In genomic region chr2:13458088-13458487, GRCm38 (mm10) we compare ENCODE assay signal across 24 mouse cellular contexts. TPM values are rescaled to one million over a fixed set of nuclear protein-coding genes. Genes with fewer than 3 reads are reported as not detected.
A peak's percentile ranks its signal among the peaks of the same experiment; 100 is the strongest.
DNase-seq lines count a peak whose midpoint lies in the region; ATAC-seq and TF ChIP-seq lines count a peak whose summit lies in the region.
"Had no signal": no experiment of that assay in that cellular context is flagged by ENCODE, and none has a peak within 500 bp of the region (broad histone marks: within the 10 kb centered on the region; RNA-seq: fewer than 3 reads in every experiment).

No protein-coding gene starts in this region.

- 66% methylated on average over 2 of the region's 2 CpGs for WGBS in hindbrain, postnatal 0 days
- 86% methylated on average over 2 of the region's 2 CpGs for WGBS in hindbrain, embryonic 10.5 days
- WGBS in neural tube, embryonic 12.5 days: 65% methylated on average over 2 of the region's 2 CpGs
- WGBS in neural tube, embryonic 15.5 days: 70% methylated on average over 2 of the region's 2 CpGs
- 59% methylated on average over 2 of the region's 2 CpGs for WGBS in neural tube, embryonic 14.5 days

- DNase-seq in hindbrain, postnatal 0 days (ENCODE audit: low spot score): peak; percentile 3
- DNase-seq in hindbrain, embryonic 10.5 days (ENCODE audit: low spot score): no peak
- DNase-seq in neural tube, embryonic 10.5 days (ENCODE audit: extremely low spot score, low spot score): no peak
- no peak for DNase-seq in spleen, adult 12 weeks (ENCODE audit: low spot score)
- DNase-seq: adrenal gland, adult 2 months; adrenal gland, adult 8-10 months; adrenal gland, postnatal 10 days; adrenal gland, postnatal 14 days; adrenal gland, postnatal 25 days; adrenal gland, postnatal 36 days; B cell, adult 2 months; cerebellum, adult 11 months; cerebellum, adult 11-12 months; cerebellum, adult 18-20 months had no signal

- no peaks in the 10 kb centered on the region for H3K36me3 ChIP-seq in hindbrain, postnatal 0 days (ENCODE audit: insufficient read depth, low read length)
- no peaks in the 10 kb centered on the region for H3K36me3 ChIP-seq in hindbrain, embryonic 10.5 days
- H3K36me3 ChIP-seq in neural tube, embryonic 12.5 days: no peaks in the 10 kb centered on the region
- no peaks in the 10 kb centered on the region for H3K36me3 ChIP-seq in neural tube, embryonic 15.5 days
- H3K36me3 ChIP-seq in neural tube, embryonic 14.5 days (ENCODE audit: control insufficient read depth, insufficient read depth, low read length): no peaks in the 10 kb centered on the region
- no peaks in the 10 kb centered on the region for H3K36me3 ChIP-seq in C2C12 (ENCODE audit: control insufficient read depth, insufficient read depth)
- H3K36me3 ChIP-seq: G1E had no signal

- no peak overlapping the region for H3K4me3 ChIP-seq in hindbrain, postnatal 0 days (ENCODE audit: low read length)
- no peak overlapping the region for H3K4me3 ChIP-seq in hindbrain, embryonic 10.5 days
- no peak overlapping the region for H3K4me3 ChIP-seq in neural tube, embryonic 12.5 days
- no peak overlapping the region for H3K4me3 ChIP-seq in neural tube, embryonic 15.5 days (replicated peaks)
- no peak overlapping the region for H3K4me3 ChIP-seq in neural tube, embryonic 14.5 days (ENCODE audit: low read depth, low read length)
- no peak overlapping the region for H3K4me3 ChIP-seq in C2C12 (ENCODE audit: insufficient read depth, poor library complexity, severe bottlenecking)

- H3ac ChIP-seq in C2C12 (ENCODE audit: control insufficient read depth, insufficient read length, low read depth): no peak overlapping the region

- ATAC-seq in hindbrain, postnatal 0 days: no peak
- peak; percentile 50; the same call in 1 of the 2 replicates for ATAC-seq in neural tube, embryonic 12.5 days (ENCODE audit: low FRiP score, low read depth)
- no peak for ATAC-seq in neural tube, embryonic 15.5 days (ENCODE audit: low FRiP score)
- ATAC-seq in neural tube, embryonic 14.5 days (ENCODE audit: low read depth): peak; percentile 58; the same call in 1 of the 2 replicates
- ATAC-seq: activated CD4-positive, CD25-positive, alpha-beta regulatory T cell, adult 4 months; CD4-positive, CD25-positive, alpha-beta regulatory T cell, adult 4 months; Patski had no signal

- no peaks in the 10 kb centered on the region for H3K79me3 ChIP-seq in C2C12 (ENCODE audit: low read depth)

- no peaks in the 10 kb centered on the region for H3K4me1 ChIP-seq in hindbrain, postnatal 0 days (ENCODE audit: insufficient read depth, low read length)
- no peaks in the 10 kb centered on the region for H3K4me1 ChIP-seq in hindbrain, embryonic 10.5 days (replicated peaks)
- H3K4me1 ChIP-seq in neural tube, embryonic 12.5 days: no peaks in the 10 kb centered on the region
- H3K4me1 ChIP-seq in neural tube, embryonic 15.5 days: no peaks in the 10 kb centered on the region
- H3K4me1 ChIP-seq in neural tube, embryonic 14.5 days (ENCODE audit: control insufficient read depth, insufficient read depth, low read length): no peaks in the 10 kb centered on the region

- H3K27ac ChIP-seq in hindbrain, postnatal 0 days: no peak overlapping the region
- no peak overlapping the region for H3K27ac ChIP-seq in hindbrain, embryonic 10.5 days
- H3K27ac ChIP-seq in neural tube, embryonic 12.5 days: no peak overlapping the region
- no peak overlapping the region for H3K27ac ChIP-seq in neural tube, embryonic 15.5 days (replicated peaks)
- no peak overlapping the region for H3K27ac ChIP-seq in neural tube, embryonic 14.5 days (ENCODE audit: low read depth, low read length)

- no peak overlapping the region for H3K4me2 ChIP-seq in hindbrain, postnatal 0 days (ENCODE audit: low read depth, low read length)
- no peak overlapping the region for H3K4me2 ChIP-seq in neural tube, embryonic 12.5 days (replicated peaks)
- no peak overlapping the region for H3K4me2 ChIP-seq in neural tube, embryonic 15.5 days
- no peak overlapping the region for H3K4me2 ChIP-seq in neural tube, embryonic 14.5 days (ENCODE audit: low read depth, low read length)

- H3K27me3 ChIP-seq in hindbrain, postnatal 0 days (ENCODE audit: insufficient read depth, low read length): no peaks in the 10 kb centered on the region
- H3K27me3 ChIP-seq in hindbrain, embryonic 10.5 days (ENCODE audit: insufficient read depth, poor library complexity, severe bottlenecking): no peaks in the 10 kb centered on the region
- H3K27me3 ChIP-seq in neural tube, embryonic 12.5 days (replicated peaks): no peaks in the 10 kb centered on the region
- no peaks in the 10 kb centered on the region for H3K27me3 ChIP-seq in neural tube, embryonic 15.5 days (replicated peaks)
- H3K27me3 ChIP-seq in neural tube, embryonic 14.5 days (ENCODE audit: control insufficient read depth, insufficient read depth, low read length): no peaks in the 10 kb centered on the region
- H3K27me3 ChIP-seq in C2C12 (ENCODE audit: control insufficient read depth, insufficient read depth, insufficient read length): no peaks in the 10 kb centered on the region
- H3K27me3 ChIP-seq: CH12.LX, Patski had no signal

- H3K9me3 ChIP-seq in hindbrain, postnatal 0 days (ENCODE audit: low read length): no peaks in the 10 kb centered on the region
- H3K9me3 ChIP-seq in hindbrain, embryonic 10.5 days: no peaks in the 10 kb centered on the region
- H3K9me3 ChIP-seq in neural tube, embryonic 12.5 days: no peaks in the 10 kb centered on the region
- H3K9me3 ChIP-seq in neural tube, embryonic 15.5 days (replicated peaks): no peaks in the 10 kb centered on the region
- H3K9me3 ChIP-seq in neural tube, embryonic 14.5 days (ENCODE audit: control insufficient read depth, low read length): no peaks in the 10 kb centered on the region
- H3K9me3 ChIP-seq: G1E had no signal

- no peak for TF ChIP-seq CTCF in hindbrain, postnatal 0 days (IDR thresholded peaks at IDR 0.05; ENCODE audit: low read depth)
- TF ChIP-seq CTCF in C2C12 (IDR thresholded peaks at IDR 0.05; ENCODE audit: control insufficient read depth, insufficient read depth, insufficient read length): no peak

- no peaks in the 10 kb centered on the region for H3K79me2 ChIP-seq in C2C12 (ENCODE audit: control insufficient read depth, insufficient read depth)

- H3K9ac ChIP-seq in hindbrain, postnatal 0 days (replicated peaks; ENCODE audit: low read length): no peak overlapping the region
- H3K9ac ChIP-seq in neural tube, embryonic 12.5 days: no peak overlapping the region
- H3K9ac ChIP-seq in neural tube, embryonic 15.5 days (replicated peaks): no peak overlapping the region
- no peak overlapping the region for H3K9ac ChIP-seq in neural tube, embryonic 14.5 days (replicated peaks; ENCODE audit: low read depth, low read length)

TF ChIP-seq in C2C12, 6 proteins besides CTCF, POLR2A, EP300 and RAD21:
- TF ChIP-seq USF1 (IDR thresholded peaks at IDR 0.05; ENCODE audit: low read depth) (no peak), CEBPB (IDR thresholded peaks at IDR 0.05; ENCODE audit: low read depth) (no peak), MYOG (IDR thresholded peaks at IDR 0.05; ENCODE audit: control insufficient read depth, extremely low read depth, insufficient read length) (no peak), MYOD1 (IDR thresholded peaks at IDR 0.05; ENCODE audit: control insufficient read depth, insufficient read length, low read depth) (peak; percentile 32)

RNA-seq across cellular contexts. Expression of gene Cubn, which starts 33.5 kb away (rescaled TPM):
- total RNA-seq in hindbrain, postnatal 0 days (2014; rRNA removed): 1.0 and 1.6 TPM in 2 replicates
- 0.32 and 0.41 TPM in 2 replicates for polyA plus RNA-seq in hindbrain, postnatal 0 days (2015; fragmentation: Nextera tagmentation; extraction: Ambion mirVana)
- polyA plus RNA-seq in hindbrain, embryonic 10.5 days (2016; fragmentation: Nextera tagmentation; extraction: Ambion mirVana): 0.27 and 0.30 TPM in 2 replicates
- polyA plus RNA-seq in neural tube, embryonic 12.5 days (2016; fragmentation: Nextera tagmentation; extraction: Ambion mirVana): 0.18 and 0.22 TPM in 2 replicates
- polyA plus RNA-seq in neural tube, embryonic 15.5 days (2015; fragmentation: Nextera tagmentation; extraction: Ambion mirVana): 0.32 and 0.88 TPM in 2 replicates
- polyA plus RNA-seq in neural tube, embryonic 14.5 days (2014; fragmentation: Nextera tagmentation; extraction: Ambion mirVana): 0.61 and 0.63 TPM in 2 replicates
- polyA plus RNA-seq in C2C12 (2012; fragmentation: generic; extraction: Trizol): 0.36 TPM
- total RNA-seq: MEL had no signal
- polyA plus RNA-seq: G1E had no signal

Comparison
In these comparisons a context has a peak if more than half of its experiments do, and no peak if none do; other contexts are left out.
1. ATAC-seq: peak in neural tube, embryonic 12.5 days (single experiment) and neural tube, embryonic 14.5 days (single experiment); none in hindbrain, postnatal 0 days (single experiment) and neural tube, embryonic 15.5 days (single experiment).